Mouse (Mus musculus): Measurements from ENCODE around the gene a. TPM values are rescaled to one million over a fixed set of nuclear protein-coding genes. Genes with fewer than 3 reads are reported as not detected.

a gene
- polyA plus RNA-seq, 1 experiment from 2014 or later: not detected

DNA sequence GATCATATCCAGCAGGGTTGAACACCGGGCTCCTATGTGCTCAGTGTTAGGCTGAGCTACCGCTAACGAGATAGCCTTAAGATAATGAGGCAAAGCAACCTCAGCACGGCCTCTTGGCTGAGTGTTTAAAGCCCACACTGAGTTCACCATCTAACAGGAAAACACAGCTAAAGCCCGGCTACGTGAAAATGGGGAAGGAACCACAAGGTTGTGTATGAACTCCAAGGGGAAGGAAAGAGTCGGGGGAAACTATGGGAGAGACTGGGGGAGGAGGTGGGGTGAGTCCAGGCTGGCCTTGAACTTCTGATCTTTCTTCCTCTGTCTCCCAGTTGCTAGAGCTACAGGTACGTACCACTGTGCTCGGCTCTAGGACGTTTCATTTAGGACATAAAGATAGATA lies 150.8 kb downstream of the a start:
- ATAC-seq (ENCODE audit: low read depth): no peak
- Histone ChIP-seq H3K4me1 (ENCODE audit: control insufficient read depth, low read depth, low read length) (no peaks in the 10 kb centered on the region), H3K4me2 (ENCODE audit: low read depth, low read length) (no peak overlapping the region), H3K4me3 (ENCODE audit: low read depth, low read length) (no peak overlapping the region), H3K36me3 (ENCODE audit: control insufficient read depth, insufficient read depth) (no peaks in the 10 kb centered on the region), H3K27me3 (ENCODE audit: control insufficient read depth, insufficient read depth, low read depth, low read length) (no peaks in the 10 kb centered on the region), H3K9ac (ENCODE audit: low read depth, low read length) (no peak overlapping the region), H3K9me3 (replicated peaks; ENCODE audit: control insufficient read depth, low read length) (no peaks in the 10 kb centered on the region), H3K27ac (ENCODE audit: low read length) (no peak overlapping the region)
- WGBS (ENCODE audit: insufficient replicate concordance): 24% methylated on average over 10 of the region's 10 CpGs

DNA sequence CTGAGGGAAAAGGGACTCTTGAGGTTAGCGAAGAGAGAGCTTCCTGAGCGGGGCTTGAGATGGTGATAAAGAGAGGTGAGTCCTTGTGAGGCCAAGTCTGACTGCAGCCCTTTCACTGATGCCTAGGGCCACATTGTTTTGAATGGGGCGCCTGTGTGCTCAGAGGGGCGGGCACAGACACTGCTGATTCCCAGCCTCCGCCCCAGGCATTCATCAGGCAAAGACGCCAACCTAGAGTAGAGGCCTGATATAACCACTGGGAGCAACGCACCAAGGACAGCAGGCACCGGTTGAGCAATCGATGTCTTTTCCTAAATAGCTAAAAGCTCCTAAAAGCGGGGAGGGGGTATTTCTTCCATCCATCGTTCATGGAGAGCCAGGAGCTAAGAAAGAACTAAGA lies 151.3 kb downstream of the a start:
- Histone ChIP-seq H3K9ac (ENCODE audit: low read depth, low read length) (no peak overlapping the region), H3K27ac (ENCODE audit: low read length) (no peak overlapping the region), H3K4me2 (ENCODE audit: low read depth, low read length) (peak overlapping the region; percentile 47; the same call in 1 of the 2 replicates), H3K27me3 (ENCODE audit: control insufficient read depth, insufficient read depth, low read depth, low read length) (no peaks in the 10 kb centered on the region), H3K36me3 (ENCODE audit: control insufficient read depth, insufficient read depth) (no peaks in the 10 kb centered on the region), H3K9me3 (replicated peaks; ENCODE audit: control insufficient read depth, low read length) (no peaks in the 10 kb centered on the region), H3K4me1 (ENCODE audit: control insufficient read depth, low read depth, low read length) (no peaks in the 10 kb centered on the region), H3K4me3 (ENCODE audit: low read depth, low read length) (no peak overlapping the region)
- ATAC-seq (ENCODE audit: low read depth): no peak
- WGBS (ENCODE audit: insufficient replicate concordance): 55% methylated on average over 11 of the region's 11 CpGs

DNA sequence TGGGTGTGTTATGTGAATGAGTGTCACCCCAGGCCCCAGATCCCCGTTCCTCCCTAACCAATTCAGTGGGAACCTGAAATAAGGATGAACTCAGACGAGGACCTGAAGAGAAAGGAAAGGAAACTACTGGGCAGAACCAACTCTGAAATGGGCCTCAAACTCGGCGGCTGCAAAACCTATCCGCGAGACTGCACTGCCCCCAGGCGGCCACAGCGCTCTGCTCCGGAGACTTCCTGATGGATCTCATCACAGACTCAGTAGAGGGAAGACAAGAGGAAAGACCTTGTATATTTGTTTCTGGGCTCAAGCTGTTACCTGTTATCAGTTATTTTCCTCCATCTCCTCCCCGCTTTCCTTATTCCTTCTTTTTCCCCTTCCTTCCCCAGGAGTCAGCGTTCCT lies 151.9 kb downstream of the a start:
- H3K27me3 ChIP-seq (ENCODE audit: control insufficient read depth, insufficient read depth, low read depth, low read length): no peaks in the 10 kb centered on the region
- peak overlapping the region; percentile 31 for H3K4me3 ChIP-seq (ENCODE audit: low read depth, low read length)
- no peaks in the 10 kb centered on the region for H3K4me1 ChIP-seq (ENCODE audit: control insufficient read depth, low read depth, low read length)
- ATAC-seq (ENCODE audit: low read depth): no peak
- H3K9me3 ChIP-seq (replicated peaks; ENCODE audit: control insufficient read depth, low read length): no peaks in the 10 kb centered on the region
- WGBS (ENCODE audit: insufficient replicate concordance): 12% methylated on average over 11 of the region's 11 CpGs
- no peak overlapping the region for H3K27ac ChIP-seq (ENCODE audit: low read length)
- peak overlapping the region; percentile 47 for H3K4me2 ChIP-seq (ENCODE audit: low read depth, low read length)
- H3K9ac ChIP-seq (ENCODE audit: low read depth, low read length): no peak overlapping the region
- H3K36me3 ChIP-seq (ENCODE audit: control insufficient read depth, insufficient read depth): no peaks in the 10 kb centered on the region

DNA sequence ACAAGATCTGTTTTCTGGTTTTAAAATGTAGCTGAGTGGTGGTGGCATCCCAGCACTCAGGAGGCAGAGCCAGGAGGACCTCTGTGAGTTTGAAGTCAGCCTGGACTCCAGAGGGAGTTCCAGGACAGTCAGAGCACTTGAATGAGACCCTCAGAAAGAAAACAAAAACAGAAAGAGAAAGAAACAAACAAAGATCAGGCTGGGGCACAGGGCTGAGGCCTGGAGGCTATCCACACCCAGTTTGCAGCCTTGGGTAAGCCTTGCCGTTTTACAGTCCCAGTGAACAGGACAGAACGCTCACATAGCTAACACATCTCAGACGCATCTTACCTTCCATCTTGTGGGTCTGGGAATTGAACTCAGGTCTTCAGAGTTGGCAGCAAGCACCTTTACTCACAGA lies 155.7 kb downstream of the a start:
- Histone ChIP-seq H3K4me1 (ENCODE audit: control insufficient read depth, low read depth, low read length) (no peaks in the 10 kb centered on the region), H3K27ac (ENCODE audit: low read length) (no peak overlapping the region), H3K4me2 (ENCODE audit: low read depth, low read length) (no peak overlapping the region), H3K27me3 (ENCODE audit: control insufficient read depth, insufficient read depth, low read depth, low read length) (no peaks in the 10 kb centered on the region), H3K36me3 (ENCODE audit: control insufficient read depth, insufficient read depth) (no peaks in the 10 kb centered on the region), H3K9ac (ENCODE audit: low read depth, low read length) (no peak overlapping the region), H3K9me3 (replicated peaks; ENCODE audit: control insufficient read depth, low read length) (no peaks in the 10 kb centered on the region), H3K4me3 (ENCODE audit: low read depth, low read length) (no peak overlapping the region)
- no peak for ATAC-seq (ENCODE audit: low read depth)
- 81% methylated on average over 3 of the region's 3 CpGs for WGBS (ENCODE audit: insufficient replicate concordance)

DNA sequence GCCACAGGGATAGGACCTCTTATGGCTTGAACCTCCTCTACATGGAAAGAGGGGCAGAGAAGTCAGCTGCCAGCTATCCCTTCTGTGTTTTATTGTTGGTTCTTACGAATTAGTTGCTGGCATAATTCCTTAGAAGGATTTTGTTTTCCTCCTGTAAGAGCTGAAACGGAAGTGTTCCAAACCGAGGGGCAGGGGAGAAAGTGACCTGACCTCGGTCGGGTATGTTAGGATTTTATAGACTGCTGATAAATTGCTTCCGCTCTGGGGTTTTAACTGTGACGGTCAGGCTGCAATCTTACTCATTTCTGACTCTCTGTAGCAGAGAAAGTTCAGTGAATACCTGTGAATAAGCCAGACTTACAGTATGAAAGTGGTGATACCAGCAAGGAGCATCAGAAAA lies 158.2 kb downstream of the a start:
- Histone ChIP-seq H3K27ac (ENCODE audit: low read length) (no peak overlapping the region), H3K4me3 (ENCODE audit: low read depth, low read length) (no peak overlapping the region), H3K27me3 (ENCODE audit: control insufficient read depth, insufficient read depth, low read depth, low read length) (no peaks in the 10 kb centered on the region), H3K9ac (ENCODE audit: low read depth, low read length) (no peak overlapping the region), H3K9me3 (replicated peaks; ENCODE audit: control insufficient read depth, low read length) (no peaks in the 10 kb centered on the region), H3K4me2 (ENCODE audit: low read depth, low read length) (no peak overlapping the region), H3K4me1 (ENCODE audit: control insufficient read depth, low read depth, low read length) (no peaks in the 10 kb centered on the region), H3K36me3 (ENCODE audit: control insufficient read depth, insufficient read depth) (no peaks in the 10 kb centered on the region)
- WGBS (ENCODE audit: insufficient replicate concordance): 35% methylated on average over 7 of the region's 7 CpGs
- no peak for ATAC-seq (ENCODE audit: low read depth)

DNA sequence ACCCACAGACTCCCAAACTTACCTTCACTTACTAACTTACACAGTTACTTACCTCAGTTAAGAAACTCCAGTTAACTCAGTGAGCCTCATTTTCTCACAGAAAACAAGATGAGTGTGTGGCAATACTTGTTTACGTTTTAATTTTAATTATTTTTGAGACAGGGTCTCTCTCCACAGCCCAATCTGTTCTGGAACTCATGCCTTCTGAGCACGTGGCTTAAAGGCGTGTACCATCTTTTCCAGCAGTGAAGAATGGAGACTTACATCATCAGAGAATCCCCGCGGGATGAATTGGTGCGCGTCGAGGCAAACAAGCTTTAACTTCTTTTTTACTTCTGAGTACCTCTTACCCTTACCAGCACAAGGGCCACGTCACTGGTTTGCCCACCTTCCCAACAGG lies 158.7 kb downstream of the a start:
- Histone ChIP-seq H3K4me2 (ENCODE audit: low read depth, low read length) (no peak overlapping the region), H3K36me3 (ENCODE audit: control insufficient read depth, insufficient read depth) (no peaks in the 10 kb centered on the region), H3K4me1 (ENCODE audit: control insufficient read depth, low read depth, low read length) (no peaks in the 10 kb centered on the region), H3K9ac (ENCODE audit: low read depth, low read length) (no peak overlapping the region), H3K9me3 (replicated peaks; ENCODE audit: control insufficient read depth, low read length) (no peaks in the 10 kb centered on the region), H3K4me3 (ENCODE audit: low read depth, low read length) (no peak overlapping the region), H3K27me3 (ENCODE audit: control insufficient read depth, insufficient read depth, low read depth, low read length) (no peaks in the 10 kb centered on the region), H3K27ac (ENCODE audit: low read length) (no peak overlapping the region)
- WGBS (ENCODE audit: insufficient replicate concordance): 68% methylated on average over 9 of the region's 9 CpGs
- no peak for ATAC-seq (ENCODE audit: low read depth)

DNA sequence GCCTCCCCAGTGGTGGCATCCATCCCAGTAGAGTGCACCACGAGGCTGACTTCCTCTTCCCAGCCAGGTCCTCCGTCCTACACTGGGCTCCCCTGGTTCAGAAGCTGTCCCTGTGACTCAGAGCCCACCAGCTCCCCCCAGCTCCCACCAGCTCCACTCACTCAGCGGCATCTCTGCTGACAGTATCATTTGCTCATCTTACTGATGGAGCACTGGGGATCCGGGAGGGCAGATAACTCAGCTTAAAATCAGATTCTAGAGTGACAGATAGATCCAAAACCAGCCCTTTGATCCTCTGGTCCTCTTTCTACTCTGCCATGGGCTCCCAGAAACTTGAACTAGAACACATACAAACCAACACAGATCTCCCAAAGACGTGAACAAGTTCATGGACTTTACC lies 159.4 kb downstream of the a start:
- Histone ChIP-seq H3K36me3 (ENCODE audit: control insufficient read depth, insufficient read depth) (no peaks in the 10 kb centered on the region), H3K4me3 (ENCODE audit: low read depth, low read length) (no peak overlapping the region), H3K27ac (ENCODE audit: low read length) (no peak overlapping the region), H3K9me3 (replicated peaks; ENCODE audit: control insufficient read depth, low read length) (no peaks in the 10 kb centered on the region), H3K9ac (ENCODE audit: low read depth, low read length) (no peak overlapping the region), H3K4me2 (ENCODE audit: low read depth, low read length) (no peak overlapping the region), H3K27me3 (ENCODE audit: control insufficient read depth, insufficient read depth, low read depth, low read length) (no peaks in the 10 kb centered on the region), H3K4me1 (ENCODE audit: control insufficient read depth, low read depth, low read length) (no peaks in the 10 kb centered on the region)
- ATAC-seq (ENCODE audit: low read depth): no peak
- WGBS (ENCODE audit: insufficient replicate concordance): 45% methylated on average over 5 of the region's 5 CpGs

DNA sequence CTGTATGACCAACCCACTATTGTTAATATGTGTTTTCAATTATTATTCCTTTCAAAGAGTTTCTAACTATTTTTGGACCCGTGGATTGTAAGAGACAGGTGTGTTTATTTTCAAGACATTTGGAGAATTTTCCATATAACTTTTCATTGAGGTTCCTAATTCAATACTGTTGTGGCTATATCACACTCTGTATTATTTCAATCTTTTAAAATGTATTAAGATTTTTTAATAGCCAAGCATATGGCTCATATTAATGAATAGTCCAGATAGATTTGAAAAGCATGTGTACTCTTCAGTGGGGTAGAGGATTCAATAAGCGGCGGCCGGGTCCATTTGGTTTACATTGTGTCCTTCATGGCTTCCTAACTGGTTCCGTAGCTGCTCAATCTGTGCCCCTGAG lies 168.3 kb downstream of the a start:
- H3K27me3 ChIP-seq (ENCODE audit: control insufficient read depth, insufficient read depth, low read depth, low read length): no peaks in the 10 kb centered on the region
- no peaks in the 10 kb centered on the region for H3K4me1 ChIP-seq (ENCODE audit: control insufficient read depth, low read depth, low read length)
- 74% methylated on average over 5 of the region's 5 CpGs for WGBS (ENCODE audit: insufficient replicate concordance)
- no peaks in the 10 kb centered on the region for H3K36me3 ChIP-seq (ENCODE audit: control insufficient read depth, insufficient read depth)
- no peak for ATAC-seq (ENCODE audit: low read depth)
- no peak overlapping the region for H3K27ac ChIP-seq (ENCODE audit: low read length)
- H3K4me3 ChIP-seq (ENCODE audit: low read depth, low read length): no peak overlapping the region
- no peak overlapping the region for H3K9ac ChIP-seq (ENCODE audit: low read depth, low read length)
- no peak overlapping the region for H3K4me2 ChIP-seq (ENCODE audit: low read depth, low read length)
- H3K9me3 ChIP-seq (replicated peaks; ENCODE audit: control insufficient read depth, low read length): no peaks in the 10 kb centered on the region

DNA sequence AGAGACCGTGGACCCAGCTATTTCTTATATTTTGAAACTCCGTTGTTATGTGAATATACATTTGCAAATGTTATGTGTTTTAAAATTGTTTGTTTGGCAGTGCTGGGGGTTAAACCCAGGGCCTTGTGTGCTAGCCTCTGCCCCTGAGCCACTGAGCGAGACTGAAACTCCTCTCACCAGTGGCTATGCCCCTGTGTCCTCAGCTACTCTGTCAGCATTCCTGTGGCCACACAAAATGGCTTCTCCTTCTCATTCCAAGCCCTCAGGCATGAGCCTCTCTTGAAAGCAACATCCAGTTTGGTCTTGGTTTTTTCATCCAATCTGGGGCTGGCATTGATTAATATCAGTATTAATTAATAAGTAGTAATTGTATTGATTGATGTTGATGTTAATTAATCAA lies 168.7 kb downstream of the a start:
- no peak overlapping the region for H3K27ac ChIP-seq (ENCODE audit: low read length)
- no peak overlapping the region for H3K4me3 ChIP-seq (ENCODE audit: low read depth, low read length)
- no peaks in the 10 kb centered on the region for H3K27me3 ChIP-seq (ENCODE audit: control insufficient read depth, insufficient read depth, low read depth, low read length)
- H3K9me3 ChIP-seq (replicated peaks; ENCODE audit: control insufficient read depth, low read length): no peaks in the 10 kb centered on the region
- no peaks in the 10 kb centered on the region for H3K4me1 ChIP-seq (ENCODE audit: control insufficient read depth, low read depth, low read length)
- 78% methylated on average over 3 of the region's 3 CpGs for WGBS (ENCODE audit: insufficient replicate concordance)
- H3K36me3 ChIP-seq (ENCODE audit: control insufficient read depth, insufficient read depth): no peaks in the 10 kb centered on the region
- ATAC-seq (ENCODE audit: low read depth): no peak
- no peak overlapping the region for H3K4me2 ChIP-seq (ENCODE audit: low read depth, low read length)
- H3K9ac ChIP-seq (ENCODE audit: low read depth, low read length): no peak overlapping the region

DNA sequence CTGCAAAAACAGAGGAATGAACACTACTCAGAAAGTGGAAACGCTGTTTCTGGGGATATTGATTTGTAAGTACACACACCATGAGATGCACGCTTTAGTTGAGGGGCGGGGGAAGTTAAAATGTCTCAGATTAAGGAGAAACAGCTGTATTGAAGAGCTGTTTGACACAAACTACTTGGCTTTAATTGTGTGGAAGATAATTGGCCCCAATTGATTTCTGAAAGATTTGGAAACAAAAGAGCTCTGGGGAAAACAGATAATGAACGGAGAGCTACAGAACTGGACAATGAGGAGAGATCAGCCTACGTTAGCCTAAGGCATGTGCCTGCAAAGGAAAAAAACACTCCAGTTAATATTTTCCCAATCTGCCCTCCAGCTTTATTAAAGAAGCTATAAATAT lies 172.0 kb downstream of the a start:
- H3K4me1 ChIP-seq (ENCODE audit: control insufficient read depth, low read depth, low read length): no peaks in the 10 kb centered on the region
- WGBS (ENCODE audit: insufficient replicate concordance): 54% methylated on average over 5 of the region's 5 CpGs
- H3K9me3 ChIP-seq (replicated peaks; ENCODE audit: control insufficient read depth, low read length): no peaks in the 10 kb centered on the region
- no peak overlapping the region for H3K4me3 ChIP-seq (ENCODE audit: low read depth, low read length)
- H3K36me3 ChIP-seq (ENCODE audit: control insufficient read depth, insufficient read depth): no peaks in the 10 kb centered on the region
- no peaks in the 10 kb centered on the region for H3K27me3 ChIP-seq (ENCODE audit: control insufficient read depth, insufficient read depth, low read depth, low read length)
- no peak for ATAC-seq (ENCODE audit: low read depth)
- H3K27ac ChIP-seq (ENCODE audit: low read length): no peak overlapping the region
- no peak overlapping the region for H3K4me2 ChIP-seq (ENCODE audit: low read depth, low read length)
- no peak overlapping the region for H3K9ac ChIP-seq (ENCODE audit: low read depth, low read length)

All from liver, embryonic 16.5 days (tissue).